ENCODE assay signal across 20 mouse cellular contexts in genomic region chr4:84454493-84454892, GRCm38 (mm10).
A peak's percentile ranks its signal among the peaks of the same experiment; 100 is the strongest.
DNase-seq lines count a peak whose midpoint lies in the region; ATAC-seq lines count a peak whose summit lies in the region.
"Had no signal": no experiment of that assay in that cellular context is flagged by ENCODE, and none has a peak within 500 bp of the region (broad histone marks: within the 10 kb centered on the region; RNA-seq: fewer than 3 reads in every experiment).

No protein-coding gene starts in this region.

- H3K4me3 ChIP-seq in kidney, embryonic 15.5 days (replicated peaks): no peak overlapping the region
- H3K4me3 ChIP-seq in embryonic facial prominence, embryonic 11.5 days (ENCODE audit: low read depth, low read length): no peak overlapping the region
- no peak overlapping the region for H3K4me3 ChIP-seq in limb, embryonic 12.5 days (replicated peaks)
- H3K4me3 ChIP-seq: embryonic facial prominence, embryonic 15.5 days; forebrain, embryonic 12.5 days; heart, adult 2 months; heart, embryonic 12.5 days; hindbrain, embryonic 10.5 days had no signal

- DNase-seq in kidney, postnatal 10 days: no peak
- peak; percentile 61 for DNase-seq in embryonic facial prominence, embryonic 11.5 days (ENCODE audit: low spot score)
- no peak for DNase-seq in heart, adult 11 months
- DNase-seq in adrenal gland, postnatal 25 days: no peak
- DNase-seq: adrenal gland, adult 2 months; cerebellum, adult 11 months; cerebellum, adult 8-10 months; cerebellum, postnatal 14 days; embryo, embryonic 11 days; gastrocnemius, postnatal 10 days; heart, adult 2 months had no signal

- peaks cover 32% of the 10 kb centered on the region for H3K4me1 ChIP-seq in kidney, embryonic 15.5 days
- H3K4me1 ChIP-seq in embryonic facial prominence, embryonic 11.5 days (ENCODE audit: control insufficient read depth, insufficient read depth, low read length): peaks cover 5% of the 10 kb centered on the region; the same call in 1 of the 2 replicates
- H3K4me1 ChIP-seq in limb, embryonic 12.5 days (replicated peaks): peaks cover 61% of the 10 kb centered on the region
- H3K4me1 ChIP-seq: heart, embryonic 12.5 days had no signal

- H3K4me2 ChIP-seq in kidney, embryonic 15.5 days: no peak overlapping the region
- H3K4me2 ChIP-seq in embryonic facial prominence, embryonic 11.5 days (ENCODE audit: low read depth, low read length): no peak overlapping the region
- no peak overlapping the region for H3K4me2 ChIP-seq in limb, embryonic 12.5 days
- H3K4me2 ChIP-seq: embryonic facial prominence, embryonic 15.5 days; forebrain, embryonic 12.5 days; heart, embryonic 12.5 days; hindbrain, embryonic 14.5 days had no signal

- no peak overlapping the region for H3K9ac ChIP-seq in kidney, embryonic 15.5 days
- no peak overlapping the region for H3K9ac ChIP-seq in embryonic facial prominence, embryonic 11.5 days (replicated peaks; ENCODE audit: low read length)
- H3K9ac ChIP-seq in limb, embryonic 12.5 days (replicated peaks): no peak overlapping the region
- H3K9ac ChIP-seq: embryonic facial prominence, embryonic 15.5 days; forebrain, embryonic 12.5 days; heart, embryonic 12.5 days; hindbrain, embryonic 14.5 days had no signal

- no peaks in the 10 kb centered on the region for H3K36me3 ChIP-seq in kidney, embryonic 15.5 days
- H3K36me3 ChIP-seq in embryonic facial prominence, embryonic 11.5 days (replicated peaks; ENCODE audit: control insufficient read depth, insufficient read depth, low read depth, low read length): no peaks in the 10 kb centered on the region
- no peaks in the 10 kb centered on the region for H3K36me3 ChIP-seq in limb, embryonic 12.5 days
- H3K36me3 ChIP-seq: embryonic facial prominence, embryonic 15.5 days; forebrain, embryonic 12.5 days; heart, embryonic 12.5 days; hindbrain, embryonic 10.5 days had no signal

- no peak for ATAC-seq in kidney, embryonic 15.5 days (replicated peaks; ENCODE audit: low FRiP score)
- ATAC-seq in embryonic facial prominence, embryonic 11.5 days (replicated peaks; ENCODE audit: insufficient number of reproducible peaks, low FRiP score, low TSS enrichment, low read depth): no peak
- no peak for ATAC-seq in limb, embryonic 12.5 days (ENCODE audit: insufficient number of reproducible peaks, insufficient read depth, low FRiP score, low TSS enrichment, low read depth)
- ATAC-seq: forebrain, embryonic 16.5 days had no signal

- 42% methylated on average over 3 of the region's 3 CpGs for WGBS in kidney, embryonic 15.5 days
- WGBS in embryonic facial prominence, embryonic 11.5 days: 38% methylated on average over 3 of the region's 3 CpGs
- WGBS in limb, embryonic 12.5 days: 49% methylated on average over 3 of the region's 3 CpGs

- H3K27me3 ChIP-seq in kidney, embryonic 15.5 days: no peaks in the 10 kb centered on the region
- no peaks in the 10 kb centered on the region for H3K27me3 ChIP-seq in embryonic facial prominence, embryonic 11.5 days (ENCODE audit: control insufficient read depth, insufficient read depth, low read length)
- no peaks in the 10 kb centered on the region for H3K27me3 ChIP-seq in limb, embryonic 12.5 days
- H3K27me3 ChIP-seq: CH12.LX; embryonic facial prominence, embryonic 15.5 days; forebrain, embryonic 12.5 days; heart, embryonic 12.5 days had no signal

- no peaks in the 10 kb centered on the region for H3K9me3 ChIP-seq in kidney, embryonic 15.5 days (replicated peaks)
- no peaks in the 10 kb centered on the region for H3K9me3 ChIP-seq in embryonic facial prominence, embryonic 11.5 days (replicated peaks; ENCODE audit: control insufficient read depth, low read length)
- H3K9me3 ChIP-seq in limb, embryonic 12.5 days: no peaks in the 10 kb centered on the region
- H3K9me3 ChIP-seq: embryonic facial prominence, embryonic 15.5 days; forebrain, embryonic 12.5 days; heart, embryonic 12.5 days; hindbrain, embryonic 10.5 days had no signal

- H3K27ac ChIP-seq in kidney, embryonic 15.5 days: 0 out of 2 replicates have a peak overlapping the region, but pooled peaks have one; percentile 29
- peak overlapping the region; percentile 48 for H3K27ac ChIP-seq in embryonic facial prominence, embryonic 11.5 days (replicated peaks; ENCODE audit: low read depth, low read length)
- H3K27ac ChIP-seq in limb, embryonic 12.5 days: peak overlapping the region; percentile 57
- H3K27ac ChIP-seq: embryonic facial prominence, embryonic 15.5 days; forebrain, embryonic 12.5 days; heart, adult 2 months; hindbrain, embryonic 10.5 days; hindbrain, embryonic 14.5 days had no signal
